Mouse (Mus musculus) cerebellum, adult 18-20 months (tissue): Measurements from ENCODE around the gene Riox1.
A peak's percentile ranks its signal among the peaks of the same experiment; 100 is the strongest.
"Not testable (repeated sequence)": the region's sequence is repeated elsewhere in the genome, so short reads cannot be mapped to it uniquely, and the experiment has no call there.

Source experiments
- DNase-seq, 2 experiments: peaks; one replicate each; pipeline ENCODE4 v3.0.0; 2021

The Riox1 gene

GRCm38 (mm10) chr12:83949776-83950492 lies 474 bp upstream of the Riox1 start:
- DNase-seq, result no peak

- DNase-seq, result peak; percentile 32 to 51
Measured at GRCm38 (mm10) chr12:83950840-83951701, 663 bp downstream of the Riox1 start.

GRCm38 (mm10) chr12:83951711-83952575 lies 1.5 kb downstream of the Riox1 start:
- peak in 1 of 2 experiments; percentile 9 for DNase-seq

- no peak for DNase-seq
Measured at GRCm38 (mm10) chr12:83958278-83958677, 7.9 kb downstream of the Riox1 start.

- no peak for DNase-seq
Measured at GRCm38 (mm10) chr12:83965235-83965634, 14.8 kb downstream of the Riox1 start.

- no peak for DNase-seq
Measured at GRCm38 (mm10) chr12:83972117-83972516, 21.7 kb downstream of the Riox1 start.

- peak; percentile 71 to 85 for DNase-seq
Measured at GRCm38 (mm10) chr12:83978862-83979261, 28.5 kb downstream of the Riox1 start.

GRCm38 (mm10) chr12:83981615-83982014 lies 31.2 kb downstream of the Riox1 start:
- DNase-seq, result no peak

- DNase-seq, result no peak
Measured at GRCm38 (mm10) chr12:83984752-83985151, 34.3 kb downstream of the Riox1 start, which contains the start of gene Heatr4. Gene Heatr4 (minus strand): TSS chr12:83984852.

- no peak for DNase-seq
Measured at GRCm38 (mm10) chr12:83987242-83987582, 36.8 kb downstream of the Riox1 start.

GRCm38 (mm10) chr12:83987583-83988441 lies 37.4 kb downstream of the Riox1 start, which contains the start of gene Acot2:
Gene Acot2 (plus strand): TSS chr12:83987861.
- peak; percentile 75 to 82 for DNase-seq

GRCm38 (mm10) chr12:83988483-83988882 lies 38.1 kb downstream of the Riox1 start:
- no peak for DNase-seq

- DNase-seq, result no peak
Measured at GRCm38 (mm10) chr12:83989378-83989777, 39.0 kb downstream of the Riox1 start.

GRCm38 (mm10) chr12:83997221-83997620 lies 46.8 kb downstream of the Riox1 start:
- DNase-seq, result no peak

GRCm38 (mm10) chr12:83998341-83999107 lies 48.1 kb downstream of the Riox1 start:
- no peak for DNase-seq

- not testable (repeated sequence) for DNase-seq
Measured at GRCm38 (mm10) chr12:83999237-83999636, 48.8 kb downstream of the Riox1 start.

GRCm38 (mm10) chr12:84000418-84000817 lies 50.0 kb downstream of the Riox1 start:
- DNase-seq, result no peak
